Mouse (Mus musculus) kidney, adult 8-10 months (tissue): ENCODE data around the gene Pkd1l2.

Experiments
- DNase-seq, 2 experiments: peaks; one replicate each; pipeline ENCODE4 v3.0.0; 2022

Pkd1l2 gene

DNA sequence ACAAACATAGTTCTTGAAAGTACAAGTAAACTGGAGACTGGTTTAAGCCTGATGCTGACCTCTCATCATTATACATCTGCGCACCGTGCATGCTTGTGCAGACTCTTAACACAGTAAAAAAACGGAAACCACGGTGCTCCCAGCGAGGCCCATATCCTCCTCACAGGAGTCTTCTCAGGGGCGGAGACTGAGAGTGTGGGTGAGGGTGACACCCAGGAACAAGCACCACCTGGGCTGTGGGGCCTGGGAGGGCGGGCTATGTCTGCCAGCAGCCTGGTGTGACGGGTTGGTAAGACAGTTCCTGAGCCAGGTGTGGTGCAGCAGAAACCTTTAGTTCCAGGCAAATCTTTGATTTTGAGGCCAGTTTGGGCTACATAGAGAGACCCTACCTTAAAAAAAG, 129.8 kb downstream of the Pkd1l2 start:
- DNase-seq: no peak

DNA sequence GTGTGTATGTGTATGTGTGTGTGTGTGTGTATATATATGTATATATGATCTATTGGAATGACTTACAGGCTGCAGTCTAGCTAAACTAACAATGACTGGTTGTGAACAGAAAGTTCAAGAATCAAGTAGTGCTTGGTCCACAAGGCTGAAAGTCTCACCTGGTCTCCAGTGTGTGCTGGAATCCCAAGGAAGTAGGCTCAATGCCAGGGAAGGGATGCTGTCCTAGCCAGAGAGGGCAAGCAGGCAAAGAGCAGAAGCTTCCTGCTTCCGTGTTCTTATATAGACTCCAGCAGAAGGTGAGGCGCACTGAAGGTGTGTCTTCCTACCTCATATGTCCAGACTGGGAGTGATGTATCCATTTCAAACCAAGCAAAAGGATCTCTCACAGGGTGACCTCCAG, 130.5 kb downstream of the Pkd1l2 start:
- no peak for DNase-seq

DNA sequence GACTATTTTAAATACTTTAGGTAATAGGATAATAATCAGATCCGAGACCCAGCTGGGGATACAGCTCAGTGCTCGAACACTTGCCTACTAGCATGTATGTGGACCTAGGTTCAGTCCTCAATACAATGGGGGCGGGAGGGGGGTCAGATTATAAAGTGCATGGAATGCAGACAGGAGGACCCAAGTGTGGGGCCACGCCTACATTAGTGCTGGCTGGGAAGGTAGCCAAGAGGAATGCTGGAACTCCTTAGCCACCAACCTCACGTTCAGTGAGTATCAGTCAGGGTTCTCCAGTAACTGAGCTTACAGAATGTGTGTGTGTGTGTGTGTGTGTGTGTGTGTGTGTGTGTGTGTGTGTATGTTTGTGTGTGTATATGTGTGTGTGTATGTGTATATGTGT, 130.9 kb downstream of the Pkd1l2 start:
- DNase-seq: peak in 1 of 2 experiments; percentile 40

DNA sequence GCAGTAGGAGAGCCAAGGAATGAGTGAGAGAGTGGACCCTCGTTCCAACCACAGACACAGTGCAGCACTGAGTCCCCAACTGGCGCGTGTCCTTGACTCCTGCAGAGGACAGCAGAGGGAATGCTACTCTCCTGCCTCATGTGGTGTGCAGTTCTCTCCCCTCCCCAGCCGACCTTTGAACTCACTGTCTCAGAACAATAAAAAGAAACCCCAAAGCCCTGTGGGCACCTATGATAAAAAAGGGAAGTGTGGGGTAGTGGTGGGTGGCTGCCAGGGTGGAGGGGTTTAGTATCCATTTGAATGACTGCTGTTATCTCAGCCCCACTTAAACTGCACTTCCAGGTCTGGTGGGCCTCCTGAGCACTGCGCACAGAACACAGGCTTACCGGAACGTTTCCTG, 134.7 kb downstream of the Pkd1l2 start:
- DNase-seq: no peak

DNA sequence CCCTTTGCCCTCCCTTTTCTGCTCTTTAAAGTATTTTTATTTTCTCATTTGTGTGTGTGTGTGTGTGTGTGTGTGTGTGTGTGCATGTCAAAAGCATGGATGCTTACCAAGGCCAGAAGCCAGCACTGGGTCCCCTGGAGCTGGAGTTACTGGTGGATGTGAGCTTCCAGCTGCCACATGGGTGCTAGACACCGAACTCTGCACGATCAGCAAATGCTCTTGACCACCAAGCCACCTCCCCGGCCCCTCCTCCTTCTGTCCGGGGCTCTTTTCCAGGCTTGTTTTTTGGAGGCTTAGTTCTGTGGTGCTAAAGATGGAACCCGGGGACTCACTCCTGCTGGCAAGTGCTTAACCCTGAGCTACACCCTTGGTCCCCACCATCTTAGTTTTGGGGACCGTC, 135.4 kb downstream of the Pkd1l2 start:
- no peak for DNase-seq

DNA sequence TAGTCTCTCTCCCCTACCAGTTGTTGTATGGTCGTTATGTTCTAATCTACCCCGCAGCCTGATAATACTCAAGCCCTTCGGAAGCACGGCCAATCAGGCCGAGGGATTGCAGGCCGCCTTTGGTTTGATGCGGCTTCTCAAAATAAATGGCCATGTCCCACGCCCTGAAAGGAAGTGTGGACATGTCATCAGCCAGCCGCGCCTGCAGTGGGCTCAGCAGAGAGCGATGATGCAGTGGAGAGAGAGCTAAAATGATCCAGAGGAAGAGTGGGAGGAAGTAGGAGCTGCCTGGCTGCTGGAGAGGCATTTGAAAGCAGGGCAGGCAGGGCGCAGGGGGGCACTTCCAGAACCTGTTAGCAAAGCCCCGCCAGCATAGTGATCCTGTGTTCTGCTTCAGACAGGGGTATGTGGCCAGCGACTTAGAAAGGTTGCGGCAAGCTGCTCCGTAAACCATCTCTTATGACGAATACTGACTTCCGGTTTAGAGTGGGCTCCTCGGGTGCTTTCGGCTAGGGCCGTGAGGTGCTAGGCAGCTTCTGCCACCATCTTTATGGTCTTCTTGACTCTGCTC, 135.9 kb downstream of the Pkd1l2 start:
- DNase-seq: no peak
